Mouse (Mus musculus): ENCODE measurements around the gene Hint2.

GRCm38 (mm10) chr4:43631046-43631955, 25.0 kb downstream of the Hint2 start, which contains the start of gene Npr2:
- TF ChIP-seq CEBPB (IDR thresholded peaks at IDR 0.05; ENCODE audit: low read depth), result no peak
- TF ChIP-seq USF1 (IDR thresholded peaks at IDR 0.05; ENCODE audit: low read depth), result no peak
- TF ChIP-seq CTCF (IDR thresholded peaks at IDR 0.05; ENCODE audit: control insufficient read depth, insufficient read depth, insufficient read length), result no peak
- TF ChIP-seq FOSL1 (IDR thresholded peaks at IDR 0.05; ENCODE audit: insufficient read depth, low read length, poor library complexity, severe bottlenecking), result no peak
- no peak for TF ChIP-seq MYOG (IDR thresholded peaks at IDR 0.05; ENCODE audit: control insufficient read depth, extremely low read depth, insufficient read length)
- no peak for TF ChIP-seq MAX (IDR thresholded peaks at IDR 0.05)
- no peak for TF ChIP-seq MYOD1 (IDR thresholded peaks at IDR 0.05; ENCODE audit: control insufficient read depth, insufficient read length, low read depth)
